Mouse (Mus musculus) heart, embryonic 15.5 days (tissue): ENCODE measurements around the gene Rgs6. TPM values are rescaled to one million over a fixed set of nuclear protein-coding genes. Genes with fewer than 3 reads are reported as not detected.

Experiments used
- ATAC-seq: fragments of 200-750 bp; cut with Nextera tagmentation; replicated peaks from 2 replicates; pipeline ENCODE4 v1.8.0; 2017; ENCODE audit warnings: low read depth, moderate TSS enrichment; ENCODE audit not compliant: insufficient number of reproducible peaks, insufficient read depth, low FRiP score
- H3K27ac ChIP-seq: fragments of 300-500 bp; sonication (generic); 2 replicates; pipeline ENCODE4 v1.5.1; 2015; ENCODE audit warnings: mild to moderate bottlenecking, inconsistent platforms
- H3K27me3 ChIP-seq: fragments of 300-500 bp; sonication (generic); 2 replicates; pipeline ENCODE4 v1.6.1; 2015; ENCODE audit warnings: inconsistent platforms
- H3K36me3 ChIP-seq: fragments of 300-500 bp; sonication (generic); 2 replicates; pipeline ENCODE4 v1.6.1; 2015; ENCODE audit warnings: mild to moderate bottlenecking, inconsistent platforms
- H3K4me1 ChIP-seq: fragments of 300-500 bp; sonication (generic); replicated peaks from 2 replicates; pipeline ENCODE4 v1.6.1; 2015; ENCODE audit warnings: inconsistent platforms
- H3K4me2 ChIP-seq: fragments of 300-500 bp; sonication (generic); 2 replicates; pipeline ENCODE4 v1.6.1; 2015; ENCODE audit warnings: inconsistent platforms, mild to moderate bottlenecking, moderate library complexity
- H3K4me3 ChIP-seq: fragments of 300-500 bp; sonication (generic); 2 replicates; pipeline ENCODE4 v1.5.1; 2015; ENCODE audit warnings: mild to moderate bottlenecking, inconsistent platforms
- H3K9ac ChIP-seq: fragments of 300-500 bp; sonication (generic); 2 replicates; pipeline ENCODE4 v1.6.1; 2015; ENCODE audit warnings: mild to moderate bottlenecking, inconsistent platforms
- H3K9me3 ChIP-seq: fragments of 300-500 bp; sonication (generic); replicated peaks from 2 replicates; pipeline ENCODE4 v1.6.1; 2016; ENCODE audit warnings: inconsistent platforms
- WGBS: fragments of 180-500 bp; shearing (Covaris S2); methylation state at CpG from one replicate; pipeline ENCODE4 v1.1.7; 2015; ENCODE audit warnings: mixed read lengths; 5-methylcytosine and 5-hydroxymethylcytosine counted together
- polyA plus RNA-seq: library from polyadenylated mRNA; unstranded; fragments of >200 nt; fragmentation: Nextera tagmentation; extraction: Ambion mirVana; gene quantifications from 2 replicates; pipeline ENCODE4 v1.2.1, GENCODE M21; 2015

Gene Rgs6
- polyA plus RNA-seq, 1 experiment from 2014 or later, result 12.3 TPM

DNA sequence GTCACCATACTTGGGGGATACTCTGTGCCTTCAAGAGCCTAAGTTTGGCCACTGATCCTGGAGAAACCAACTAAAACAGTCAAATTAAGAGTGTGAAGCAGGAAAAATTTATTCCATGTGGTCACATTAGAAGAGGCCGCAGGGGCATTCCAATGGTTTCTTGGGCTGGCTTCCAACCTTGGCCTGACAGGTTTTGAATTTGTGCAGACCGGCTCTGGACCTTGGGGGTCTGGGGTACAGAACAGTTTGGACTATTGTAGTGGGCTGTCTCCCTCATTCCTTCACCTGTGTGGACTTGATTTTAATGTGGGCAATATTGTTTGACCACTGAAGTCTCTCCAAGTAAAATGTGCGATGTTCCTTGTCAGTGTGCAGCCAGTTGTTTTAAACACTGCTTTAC is 222.5 kb downstream of the Rgs6 start:
- Histone ChIP-seq H3K4me3 (no peak overlapping the region), H3K36me3 (no peaks in the 10 kb centered on the region), H3K9me3 (no peaks in the 10 kb centered on the region), H3K4me2 (no peak overlapping the region), H3K27ac (peak overlapping the region; percentile 33; the same call in 1 of the 2 replicates), H3K4me1 (peaks cover 10% of the 10 kb centered on the region; the same call in 1 of the 2 replicates), H3K9ac (no peak overlapping the region), H3K27me3 (no peaks in the 10 kb centered on the region)
- WGBS, result 87% methylated on average over 3 of the region's 3 CpGs
- no peak for ATAC-seq

DNA sequence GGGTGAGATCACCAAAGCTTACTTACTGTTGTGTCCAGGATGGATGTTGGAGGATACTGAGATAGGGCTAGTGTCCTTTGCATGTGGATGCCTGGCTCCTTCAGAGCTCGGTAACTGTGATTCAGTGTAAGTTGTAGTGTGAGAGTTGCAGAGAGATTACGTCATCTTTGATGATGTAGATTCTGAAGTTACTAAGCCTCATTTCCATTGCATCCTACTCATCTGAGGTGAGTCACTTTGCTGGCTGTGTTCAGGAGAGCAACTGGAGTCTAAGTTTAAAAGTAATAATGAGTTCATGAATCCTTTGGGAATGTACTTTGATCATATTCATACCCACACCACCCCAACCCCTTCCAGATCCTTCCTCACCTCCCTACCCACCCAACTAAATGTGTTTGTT is 227.9 kb downstream of the Rgs6 start:
- H3K4me3 ChIP-seq, result no peak overlapping the region
- no peak overlapping the region for H3K9ac ChIP-seq
- ATAC-seq, result no peak
- H3K4me2 ChIP-seq, result no peak overlapping the region
- H3K9me3 ChIP-seq, result no peaks in the 10 kb centered on the region
- WGBS, result 79% methylated on average over 2 of the region's 2 CpGs
- H3K4me1 ChIP-seq, result peaks cover 8% of the 10 kb centered on the region
- H3K36me3 ChIP-seq, result no peaks in the 10 kb centered on the region
- no peaks in the 10 kb centered on the region for H3K27me3 ChIP-seq
- no peak overlapping the region for H3K27ac ChIP-seq

DNA sequence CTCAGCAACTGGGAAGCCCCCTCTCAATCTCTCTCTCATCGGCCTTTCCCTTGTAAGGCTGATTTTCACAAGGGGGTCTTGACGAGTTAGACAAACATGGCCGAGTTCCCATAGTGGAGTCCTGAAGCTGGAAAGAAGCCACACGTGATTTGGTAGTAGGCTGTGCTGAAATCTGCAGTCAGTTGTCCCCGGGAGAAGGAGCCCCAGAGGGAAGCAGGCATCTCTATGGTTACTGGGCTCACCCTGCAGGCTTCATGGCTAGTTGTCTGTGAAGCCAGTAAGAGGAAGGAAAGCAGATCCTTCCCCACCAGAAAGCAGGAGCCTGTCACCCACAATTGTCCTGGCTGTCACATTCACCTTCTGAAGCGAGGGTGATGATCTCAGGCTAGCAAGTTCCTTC is 231.2 kb downstream of the Rgs6 start:
- Histone ChIP-seq H3K9me3 (no peaks in the 10 kb centered on the region), H3K4me3 (no peak overlapping the region), H3K9ac (no peak overlapping the region), H3K27me3 (no peaks in the 10 kb centered on the region), H3K27ac (no peak overlapping the region), H3K36me3 (no peaks in the 10 kb centered on the region), H3K4me1 (peaks cover 6% of the 10 kb centered on the region), H3K4me2 (no peak overlapping the region)
- ATAC-seq, result no peak
- 57% methylated on average over 6 of the region's 6 CpGs for WGBS

DNA sequence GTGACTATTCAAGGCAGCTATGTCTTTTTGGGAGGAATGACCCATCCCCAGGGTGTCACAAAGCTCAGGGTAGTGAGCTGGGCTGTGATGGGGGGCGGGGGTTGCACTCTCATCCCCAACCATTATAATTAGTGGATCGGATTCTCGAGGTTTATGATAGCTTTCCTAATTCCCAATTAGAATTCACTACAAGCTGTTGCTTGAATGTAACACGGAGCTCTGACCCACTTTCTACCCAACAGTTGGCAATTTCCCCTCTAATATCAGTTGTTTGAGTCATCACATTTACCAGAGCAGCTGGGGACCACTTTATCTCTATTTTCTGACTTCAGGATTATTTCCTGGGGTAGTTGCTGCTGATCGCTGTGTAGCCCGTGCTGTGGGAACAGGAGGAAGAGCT is 231.9 kb downstream of the Rgs6 start:
- no peak overlapping the region for H3K27ac ChIP-seq
- 75% methylated on average over 6 of the region's 6 CpGs for WGBS
- H3K27me3 ChIP-seq, result no peaks in the 10 kb centered on the region
- no peak for ATAC-seq
- H3K4me1 ChIP-seq, result peaks cover 6% of the 10 kb centered on the region
- H3K4me3 ChIP-seq, result no peak overlapping the region
- no peaks in the 10 kb centered on the region for H3K9me3 ChIP-seq
- no peaks in the 10 kb centered on the region for H3K36me3 ChIP-seq
- H3K4me2 ChIP-seq, result no peak overlapping the region
- H3K9ac ChIP-seq, result no peak overlapping the region

DNA sequence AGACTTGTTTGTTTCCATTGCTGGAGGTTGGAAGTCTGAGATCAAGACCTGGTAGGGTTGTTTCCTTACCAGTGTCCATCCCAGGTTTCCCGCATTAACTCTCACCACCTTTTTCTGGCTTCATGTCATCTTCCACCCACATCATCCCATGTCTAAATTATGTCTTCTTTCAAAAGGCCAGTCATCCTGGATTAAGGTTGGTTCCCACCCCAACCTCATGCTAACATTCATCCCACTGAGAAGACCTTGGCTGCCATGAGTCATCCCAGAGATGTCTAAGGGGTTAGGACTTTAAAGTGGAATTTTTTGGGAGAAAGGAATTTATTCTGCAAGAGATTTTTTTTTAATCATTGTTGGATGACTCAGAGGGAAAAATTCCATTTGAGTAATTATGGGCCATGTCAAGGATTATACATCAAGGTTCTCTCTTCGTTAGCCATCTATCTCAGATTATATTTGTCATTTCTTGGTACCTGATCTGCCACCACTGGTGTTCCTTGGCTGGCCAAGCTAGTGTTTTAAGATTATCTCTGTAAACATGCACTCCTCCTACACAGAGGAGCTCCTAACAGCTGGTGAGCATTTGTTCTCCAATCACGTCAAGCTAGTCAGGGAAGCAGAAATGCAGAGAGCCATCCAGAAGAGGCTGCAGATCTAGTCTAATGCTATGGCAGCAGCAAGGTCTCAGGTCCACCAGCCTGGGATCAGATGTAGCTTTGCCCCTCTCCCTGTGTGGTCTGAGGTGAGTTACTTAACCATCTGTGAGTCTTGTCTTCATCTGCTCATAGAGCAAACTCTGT is 234.9 kb downstream of the Rgs6 start:
- H3K27me3 ChIP-seq, result no peaks in the 10 kb centered on the region
- WGBS, result 79% methylated on average over 3 of the region's 3 CpGs
- no peaks in the 10 kb centered on the region for H3K36me3 ChIP-seq
- no peak overlapping the region for H3K9ac ChIP-seq
- no peak for ATAC-seq
- no peak overlapping the region for H3K4me3 ChIP-seq
- H3K4me1 ChIP-seq, result peaks cover 6% of the 10 kb centered on the region
- no peak overlapping the region for H3K4me2 ChIP-seq
- no peaks in the 10 kb centered on the region for H3K9me3 ChIP-seq
- no peak overlapping the region for H3K27ac ChIP-seq

DNA sequence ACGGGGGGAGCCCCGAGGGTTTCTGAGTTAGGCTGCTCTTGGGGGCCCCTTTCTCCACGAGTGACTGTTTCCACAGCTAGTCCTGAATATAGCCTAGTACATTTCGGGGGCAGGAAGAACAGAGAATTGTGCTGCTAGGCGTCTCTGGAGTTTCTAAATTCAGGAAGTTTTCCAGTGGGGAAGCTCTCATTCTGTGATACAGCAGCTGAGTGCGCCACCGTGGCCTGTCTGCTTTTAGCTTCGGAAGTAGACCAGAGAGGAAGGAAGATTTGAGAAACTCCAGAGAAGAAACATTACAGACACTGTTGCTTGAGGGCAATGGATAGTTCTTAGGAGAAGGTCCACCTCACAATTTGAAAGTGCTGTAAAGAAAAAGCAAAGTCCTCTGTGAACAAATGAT is 242.2 kb downstream of the Rgs6 start:
- H3K4me1 ChIP-seq, result no peaks in the 10 kb centered on the region
- no peaks in the 10 kb centered on the region for H3K27me3 ChIP-seq
- H3K4me3 ChIP-seq, result no peak overlapping the region
- no peak for ATAC-seq
- no peak overlapping the region for H3K27ac ChIP-seq
- 73% methylated on average over 8 of the region's 8 CpGs for WGBS
- H3K9me3 ChIP-seq, result no peaks in the 10 kb centered on the region
- H3K9ac ChIP-seq, result no peak overlapping the region
- no peak overlapping the region for H3K4me2 ChIP-seq
- no peaks in the 10 kb centered on the region for H3K36me3 ChIP-seq

DNA sequence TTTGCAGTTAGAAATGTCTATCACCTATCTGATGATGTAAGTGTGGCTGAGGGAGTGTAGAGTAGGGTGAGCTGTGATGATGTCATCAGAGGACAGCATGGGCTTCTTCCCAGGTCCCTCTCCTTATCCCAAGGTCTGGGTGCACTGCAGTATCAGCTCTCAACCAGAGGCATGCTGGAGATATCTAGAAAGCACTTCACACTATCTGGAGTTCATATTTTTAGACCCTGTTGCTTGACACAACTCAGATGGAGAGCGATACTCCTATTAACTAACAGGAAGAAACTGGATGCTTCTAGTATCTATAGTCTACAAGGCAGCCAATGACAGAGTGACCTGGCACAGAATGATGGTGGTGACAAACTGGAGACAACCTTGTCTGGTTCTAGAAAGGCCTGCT is 250.5 kb downstream of the Rgs6 start:
- peak overlapping the region; percentile 39; the same call in 1 of the 2 replicates for H3K27ac ChIP-seq
- peak; percentile 79 for ATAC-seq

DNA sequence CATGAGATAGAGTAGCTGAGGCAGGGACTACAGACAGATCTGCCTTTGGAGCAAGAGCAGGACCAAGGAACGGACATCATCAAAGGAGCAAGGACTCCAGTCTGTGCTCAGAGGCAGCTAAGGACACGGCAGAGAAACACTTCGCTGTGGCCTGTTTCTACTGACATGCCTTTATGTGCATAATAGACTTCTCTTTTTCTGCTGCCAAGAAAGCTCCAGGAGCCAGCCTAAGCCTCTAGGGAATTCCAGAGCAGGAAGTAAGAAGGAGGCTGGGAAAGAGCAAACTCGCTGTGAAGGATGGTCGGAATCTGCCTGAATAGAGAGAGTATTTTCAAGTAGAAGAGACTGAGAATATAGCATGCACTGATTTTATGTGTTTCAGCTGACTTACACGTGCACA is 253.5 kb downstream of the Rgs6 start:
- Histone ChIP-seq H3K4me2 (no peak overlapping the region), H3K27me3 (no peaks in the 10 kb centered on the region), H3K27ac (no peak overlapping the region), H3K9me3 (no peaks in the 10 kb centered on the region), H3K9ac (no peak overlapping the region), H3K36me3 (no peaks in the 10 kb centered on the region), H3K4me1 (0 out of 2 replicates have a peak, but pooled peaks cover 7% of the 10 kb centered on the region), H3K4me3 (no peak overlapping the region)
- no peak for ATAC-seq
- WGBS, result 45% methylated on average over 6 of the region's 6 CpGs

More for the DNA sequence above, 250.5 kb downstream of the Rgs6 start:
- Histone ChIP-seq H3K27me3 (no peaks in the 10 kb centered on the region), H3K36me3 (no peaks in the 10 kb centered on the region), H3K4me3 (no peak overlapping the region), H3K9me3 (no peaks in the 10 kb centered on the region), H3K4me2 (no peak overlapping the region), H3K4me1 (0 out of 2 replicates have a peak, but pooled peaks cover 7% of the 10 kb centered on the region), H3K9ac (no peak overlapping the region)
- WGBS, result 53% methylated on average over 1 of the region's 1 CpGs

DNA sequence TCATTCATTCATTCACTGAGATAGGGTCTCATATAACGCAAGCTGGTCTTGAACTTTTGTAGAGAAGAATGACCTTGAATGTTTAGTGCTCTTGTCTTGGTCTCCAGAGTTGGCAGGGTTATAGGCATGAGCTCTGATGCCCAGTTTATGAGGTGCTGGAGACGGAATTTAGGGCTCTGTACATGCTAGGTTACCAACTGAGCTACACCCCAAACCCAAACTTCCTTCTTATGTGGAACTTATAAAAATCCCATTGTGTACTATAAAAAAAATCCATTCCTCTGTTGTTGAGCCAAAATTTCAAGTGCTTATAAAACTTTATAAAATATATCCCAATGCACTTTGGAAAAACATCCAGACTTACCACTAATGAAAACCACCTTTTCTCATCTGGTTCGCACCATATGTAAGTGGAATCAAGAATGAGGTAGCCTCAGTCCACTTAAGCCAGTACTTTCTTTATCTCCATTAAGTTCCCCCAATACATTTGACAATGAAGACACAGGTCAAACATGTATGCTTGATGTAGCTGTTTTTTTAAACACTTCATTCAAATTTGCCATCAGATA is 260.3 kb downstream of the Rgs6 start:
- H3K27me3 ChIP-seq, result no peaks in the 10 kb centered on the region
- H3K9me3 ChIP-seq, result no peaks in the 10 kb centered on the region
- H3K4me1 ChIP-seq, result 0 out of 2 replicates have a peak, but pooled peaks cover 2% of the 10 kb centered on the region
- no peaks in the 10 kb centered on the region for H3K36me3 ChIP-seq
- 82% methylated on average over 3 of the region's 3 CpGs for WGBS
- no peak overlapping the region for H3K27ac ChIP-seq
- ATAC-seq, result no peak
- H3K4me3 ChIP-seq, result no peak overlapping the region
- no peak overlapping the region for H3K9ac ChIP-seq
- no peak overlapping the region for H3K4me2 ChIP-seq

DNA sequence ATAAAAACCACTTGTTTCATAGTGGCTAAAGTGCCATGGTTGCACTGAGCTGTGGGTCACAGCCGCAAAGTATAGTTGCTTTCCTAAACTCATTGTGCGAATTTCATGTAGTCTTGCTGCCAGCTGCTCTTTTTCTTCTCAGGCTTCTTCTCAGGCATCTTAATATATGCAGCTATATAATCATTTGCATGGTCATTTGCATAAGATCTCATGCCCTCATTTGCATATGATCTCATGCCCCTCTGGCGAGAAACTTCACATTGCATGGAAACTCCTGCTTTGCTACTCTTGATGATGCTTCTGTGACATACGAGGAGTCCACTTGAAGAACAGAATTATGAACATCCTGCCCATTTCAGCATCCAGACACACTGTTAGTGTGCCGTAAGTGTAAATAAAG is 266.8 kb downstream of the Rgs6 start:
- no peak overlapping the region for H3K4me2 ChIP-seq
- no peaks in the 10 kb centered on the region for H3K9me3 ChIP-seq
- H3K4me1 ChIP-seq, result no peaks in the 10 kb centered on the region
- H3K27ac ChIP-seq, result no peak overlapping the region
- 87% methylated on average over 5 of the region's 5 CpGs for WGBS
- no peak for ATAC-seq
- no peaks in the 10 kb centered on the region for H3K27me3 ChIP-seq
- no peak overlapping the region for H3K9ac ChIP-seq
- H3K36me3 ChIP-seq, result no peaks in the 10 kb centered on the region
- H3K4me3 ChIP-seq, result no peak overlapping the region

DNA sequence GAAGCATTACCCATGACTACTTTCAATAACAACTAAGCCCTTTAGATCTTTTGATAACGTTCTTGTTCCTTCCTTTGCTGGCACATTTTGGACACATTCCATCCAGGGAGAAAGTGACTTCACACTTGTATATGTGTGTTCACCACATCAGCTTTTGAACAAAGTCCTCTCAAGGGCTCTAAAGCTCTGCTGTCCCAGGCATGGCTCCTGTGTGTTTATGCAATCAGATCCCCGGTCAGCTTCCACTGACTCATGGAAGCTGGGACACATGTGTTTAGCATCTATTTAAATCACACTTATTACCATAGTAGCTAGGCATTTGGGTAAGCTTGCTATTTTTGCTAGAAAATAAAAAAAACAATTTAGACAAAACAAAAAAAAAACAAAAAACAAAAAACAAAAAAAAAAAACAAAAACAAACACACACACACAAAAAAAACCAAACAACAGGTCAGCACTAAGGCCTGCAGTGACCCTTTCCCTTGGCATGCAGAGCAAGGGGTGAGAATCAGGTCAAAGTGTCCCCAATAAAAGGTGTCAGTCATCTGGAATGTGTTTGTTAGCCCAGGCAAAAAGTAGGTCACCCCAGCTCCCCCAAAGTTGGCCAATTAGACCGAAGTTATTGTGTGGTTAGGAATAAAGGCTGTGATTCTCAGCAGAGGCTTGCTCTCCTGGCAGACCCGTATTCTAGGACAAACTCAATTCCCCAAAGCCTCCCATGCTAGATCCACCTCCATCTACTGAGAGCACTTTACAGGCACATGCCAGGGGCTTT is 267.4 kb downstream of the Rgs6 start:
- H3K27me3 ChIP-seq, result no peaks in the 10 kb centered on the region
- H3K9ac ChIP-seq, result no peak overlapping the region

More for the DNA sequence above, 267.4 kb downstream of the Rgs6 start:
- Histone ChIP-seq H3K4me3 (no peak overlapping the region), H3K9me3 (no peaks in the 10 kb centered on the region), H3K4me2 (no peak overlapping the region), H3K4me1 (no peaks in the 10 kb centered on the region), H3K27ac (no peak overlapping the region), H3K36me3 (no peaks in the 10 kb centered on the region)
- 68% methylated on average over 4 of the region's 4 CpGs for WGBS
- ATAC-seq, result no peak
